Mouse (Mus musculus) kidney, adult 8-10 months (tissue): ENCODE results near the gene Ccdc153.

Source experiments
- DNase-seq, 2 experiments: peaks; one replicate each; pipeline ENCODE4 v3.0.0; 2022

Gene Ccdc153

DNA sequence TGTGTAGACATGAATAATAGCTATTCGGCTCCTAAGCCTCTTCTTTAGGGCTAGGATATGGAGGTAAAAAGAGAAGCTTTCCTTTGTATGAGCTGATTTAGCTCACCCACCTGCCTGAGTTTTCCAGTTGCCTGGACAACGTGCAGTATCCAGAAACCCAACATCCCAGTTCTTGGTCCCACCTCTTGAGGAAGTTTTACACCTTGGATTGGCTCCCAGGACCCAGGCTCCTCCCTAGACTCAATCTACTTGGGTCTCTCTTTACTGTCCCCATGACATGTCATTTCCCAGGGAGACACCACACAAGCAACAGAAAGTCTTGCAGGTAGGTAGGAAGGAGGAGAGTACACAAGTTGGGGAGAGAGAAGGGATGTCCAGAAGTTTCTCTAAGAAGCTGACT lies at the start of gene Ccdc153:
Gene Ccdc153 (plus strand): TSS at position 278 of the 400 bp plus-strand sequence.
- DNase-seq = no peak

DNA sequence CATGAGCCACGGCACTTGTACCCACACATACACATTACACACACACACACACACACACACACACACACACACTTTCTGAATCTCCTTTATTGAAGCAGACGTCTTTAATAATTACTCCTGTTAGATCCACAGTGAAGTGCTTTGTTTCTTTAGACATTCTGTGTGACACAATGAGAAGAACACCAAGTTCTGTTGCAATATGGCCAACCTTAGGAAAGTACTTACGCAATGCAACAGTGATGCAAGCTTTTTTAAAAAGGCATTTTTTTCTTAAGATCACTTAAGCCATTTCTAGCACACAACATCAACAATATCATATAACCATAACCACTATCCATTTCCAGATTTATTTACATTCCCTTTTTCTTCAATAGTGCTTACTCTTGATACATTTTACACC lies 49.3 kb upstream of the Ccdc153 start:
- DNase-seq = no peak

DNA sequence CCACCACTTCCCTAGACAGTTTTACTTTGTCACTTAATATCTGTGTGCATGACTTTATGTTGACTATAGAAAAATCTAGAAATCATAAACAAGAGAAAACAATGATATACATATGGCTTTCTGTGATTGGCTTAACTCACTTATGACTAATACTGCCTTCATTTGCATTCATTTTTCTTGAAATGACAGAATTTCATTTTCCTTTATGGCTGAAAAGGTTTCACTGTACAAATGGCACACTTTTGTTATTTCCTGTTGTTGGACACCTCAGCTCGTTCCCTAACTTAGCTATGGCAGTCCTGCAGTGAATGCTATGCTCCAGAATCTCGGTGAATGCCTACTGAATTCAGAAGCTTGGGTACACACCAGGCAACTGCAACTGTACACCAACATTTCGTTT lies 48.2 kb upstream of the Ccdc153 start:
- no peak for DNase-seq

DNA sequence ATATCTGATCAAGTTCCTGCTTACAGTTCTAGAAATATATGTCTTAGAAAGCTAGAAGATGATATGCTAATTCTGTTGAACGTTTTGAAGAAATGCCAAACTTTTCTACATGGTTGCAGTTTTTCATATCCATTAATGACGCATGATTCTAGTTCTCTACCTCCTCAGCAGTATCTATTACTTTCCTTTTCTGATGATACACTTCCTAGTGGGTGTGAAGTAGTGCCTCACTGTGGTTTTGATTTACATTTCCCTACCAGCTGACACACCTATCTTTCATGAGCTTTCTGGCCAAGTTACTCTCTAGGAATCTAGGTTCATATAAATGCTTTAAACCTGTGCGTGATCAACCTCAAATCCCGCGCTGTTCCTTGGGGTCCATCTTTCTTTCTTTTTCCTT lies 47.7 kb upstream of the Ccdc153 start:
- no peak for DNase-seq

DNA sequence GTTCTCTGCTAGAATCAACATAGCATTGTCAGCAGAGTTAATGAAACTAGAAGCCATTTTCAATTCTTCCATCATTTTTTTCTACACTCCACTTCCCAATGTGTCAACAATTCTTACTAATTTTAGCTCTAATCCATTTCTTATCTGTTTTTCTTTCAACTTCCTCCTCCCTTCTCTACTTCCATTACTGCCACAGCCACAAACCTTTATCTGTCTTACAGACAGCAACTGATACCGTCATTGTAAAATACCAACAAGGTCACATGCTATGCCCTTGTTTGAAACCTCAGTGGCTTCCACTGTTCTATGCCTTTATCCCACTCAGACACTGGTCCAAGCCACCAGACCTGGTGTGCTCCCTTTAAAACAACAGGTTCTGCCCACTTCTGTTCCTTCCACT lies 46.5 kb upstream of the Ccdc153 start:
- no peak for DNase-seq

DNA sequence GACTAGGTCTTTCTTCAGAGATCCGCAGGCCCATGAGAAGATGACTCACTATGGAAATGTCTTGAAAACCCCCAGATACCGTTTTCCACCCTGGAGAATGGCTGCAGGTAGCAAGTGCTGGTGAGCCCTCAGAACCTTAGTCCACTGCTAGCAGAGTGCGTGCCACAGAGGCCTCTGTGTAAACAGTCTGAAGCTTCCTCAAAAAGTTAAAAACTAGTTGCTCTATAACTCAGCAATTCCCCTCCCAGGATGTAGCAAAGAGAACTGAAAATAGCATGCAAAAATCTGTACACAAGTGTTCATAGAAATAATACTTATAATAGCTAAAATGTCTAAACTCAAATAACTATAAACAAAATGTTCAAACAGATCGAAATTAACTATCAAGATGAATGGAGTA lies 44.1 kb upstream of the Ccdc153 start:
- no peak for DNase-seq

DNA sequence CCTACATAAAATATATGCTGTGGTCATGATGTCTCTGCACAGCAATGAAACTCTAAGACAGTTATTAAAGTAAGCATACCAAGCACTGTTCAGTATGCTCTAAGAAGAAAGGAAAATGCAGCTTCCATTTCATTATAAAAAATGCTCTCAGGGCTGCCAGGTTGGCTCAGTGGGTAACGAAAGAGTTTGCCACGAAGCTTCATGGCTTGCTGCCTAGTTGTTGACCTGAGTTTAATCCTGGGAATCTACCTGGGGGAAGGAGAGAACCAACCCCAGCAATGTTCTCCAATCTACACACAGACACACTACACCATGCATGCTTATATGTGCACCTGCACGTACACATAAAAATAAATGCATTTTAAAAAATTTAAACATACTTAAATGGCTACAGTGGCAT lies 41.3 kb upstream of the Ccdc153 start:
- DNase-seq = no peak

DNA sequence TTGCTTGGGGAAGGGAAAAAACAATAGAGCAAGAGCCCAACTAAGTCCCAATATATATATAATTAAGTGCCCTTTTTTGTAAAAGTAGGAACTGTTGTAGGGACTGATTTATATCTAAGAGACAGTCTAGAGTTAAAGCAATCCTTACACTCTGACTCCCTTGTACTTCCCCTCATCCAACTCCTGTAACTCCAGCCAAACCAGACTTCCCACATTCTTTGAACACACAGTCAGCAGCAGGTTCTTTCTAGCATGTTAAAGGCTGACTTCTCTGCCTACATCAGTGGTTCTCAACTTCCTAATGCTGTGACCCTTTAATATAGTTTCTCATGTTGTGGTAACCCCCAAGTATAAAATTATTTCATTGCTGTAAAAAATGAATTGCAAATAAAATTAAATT lies 40.9 kb upstream of the Ccdc153 start:
- peak in 1 of 2 experiments; percentile 33 for DNase-seq

DNA sequence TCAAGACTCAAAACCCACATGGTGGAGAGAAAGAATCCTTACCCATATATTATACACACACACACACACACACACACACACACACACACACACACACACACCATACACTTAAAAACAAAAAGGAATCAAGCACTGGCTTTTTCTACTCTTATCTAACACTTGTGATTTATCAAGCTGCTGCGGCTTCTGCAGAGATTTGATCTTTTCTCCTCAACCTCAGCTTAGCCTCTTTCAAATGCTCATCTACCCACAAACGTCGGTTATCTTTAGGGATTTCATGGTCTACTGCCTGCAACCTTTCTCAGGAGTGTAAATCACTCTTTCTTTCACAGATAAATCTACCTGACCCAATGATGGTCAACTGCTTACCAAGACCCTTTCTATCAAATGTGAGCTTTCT lies 40.0 kb upstream of the Ccdc153 start:
- no peak for DNase-seq

DNA sequence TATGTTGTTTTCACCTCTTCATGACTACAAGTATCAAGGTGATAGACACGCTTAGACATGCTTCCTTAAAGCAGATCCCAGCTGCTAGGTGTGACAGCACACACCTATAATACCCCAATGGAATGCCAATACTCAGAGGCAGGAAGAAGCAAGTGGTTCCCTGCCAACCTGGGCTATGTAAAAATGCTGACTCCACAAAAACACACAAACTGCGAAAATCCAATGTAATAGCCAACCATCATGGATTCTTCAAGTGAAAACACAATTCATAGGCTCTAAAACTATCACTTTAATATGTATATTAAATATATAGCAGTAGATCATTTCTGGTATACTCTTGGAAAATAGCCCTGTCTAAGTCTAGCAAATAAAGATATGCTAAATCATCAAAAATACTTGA lies 32.6 kb upstream of the Ccdc153 start:
- no peak for DNase-seq

DNA sequence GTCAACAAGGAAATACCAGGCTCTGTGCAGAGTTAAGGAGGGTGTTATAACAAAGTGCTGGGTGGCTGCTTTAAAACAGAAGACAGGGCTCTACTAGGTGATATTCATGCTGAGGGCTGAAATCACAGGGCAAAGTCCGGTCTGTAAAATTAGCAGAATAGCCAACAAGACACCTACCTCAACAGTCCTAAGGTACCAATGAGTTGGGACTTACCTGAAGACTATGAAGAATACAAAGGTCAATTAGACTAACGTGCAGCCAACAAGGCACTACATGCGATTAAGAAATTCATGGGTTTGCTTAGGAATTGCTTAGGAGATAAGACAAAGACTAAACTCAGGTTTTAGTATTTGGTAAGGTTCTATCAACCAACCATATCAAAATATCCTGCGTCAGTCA lies 31.1 kb upstream of the Ccdc153 start:
- DNase-seq = peak in 1 of 2 experiments; percentile 11

DNA sequence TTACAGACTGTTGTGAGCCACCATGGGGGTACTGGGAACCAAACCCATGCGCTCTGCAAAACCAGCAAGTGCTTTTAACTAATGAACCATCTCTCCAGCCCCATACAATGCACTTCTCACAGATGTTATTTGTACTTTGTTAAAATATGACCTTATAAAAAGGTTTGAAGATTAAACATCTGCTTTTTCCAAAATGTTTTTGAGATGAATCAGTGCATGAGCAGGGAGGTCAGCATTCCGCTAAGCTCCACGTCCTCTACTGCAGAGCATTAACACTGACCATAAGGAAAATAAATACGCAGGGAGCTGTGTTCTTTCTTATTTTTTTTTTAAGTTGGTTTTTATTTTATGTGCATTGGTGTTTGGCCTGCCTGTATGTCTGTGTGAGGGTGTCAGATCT lies 28.1 kb upstream of the Ccdc153 start:
- DNase-seq = no peak

DNA sequence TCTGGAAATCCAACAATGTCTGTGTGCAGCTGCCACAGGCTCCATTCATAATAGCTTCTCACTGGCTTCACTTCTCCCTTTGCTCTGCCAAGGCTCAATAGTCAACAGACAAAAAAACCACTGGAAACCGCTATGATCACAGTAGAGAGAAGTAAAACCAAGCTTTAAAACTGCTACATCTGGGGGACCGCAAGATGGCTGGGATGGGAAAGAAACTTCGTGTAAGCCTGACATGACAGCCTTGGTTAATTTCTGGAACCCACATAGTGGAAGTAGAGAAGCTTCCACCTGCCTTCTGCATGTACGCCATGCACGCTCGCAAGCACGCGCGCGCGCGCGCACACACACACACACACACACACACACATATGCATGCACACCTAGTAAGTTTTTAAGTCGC lies 26.9 kb upstream of the Ccdc153 start:
- no peak for DNase-seq

DNA sequence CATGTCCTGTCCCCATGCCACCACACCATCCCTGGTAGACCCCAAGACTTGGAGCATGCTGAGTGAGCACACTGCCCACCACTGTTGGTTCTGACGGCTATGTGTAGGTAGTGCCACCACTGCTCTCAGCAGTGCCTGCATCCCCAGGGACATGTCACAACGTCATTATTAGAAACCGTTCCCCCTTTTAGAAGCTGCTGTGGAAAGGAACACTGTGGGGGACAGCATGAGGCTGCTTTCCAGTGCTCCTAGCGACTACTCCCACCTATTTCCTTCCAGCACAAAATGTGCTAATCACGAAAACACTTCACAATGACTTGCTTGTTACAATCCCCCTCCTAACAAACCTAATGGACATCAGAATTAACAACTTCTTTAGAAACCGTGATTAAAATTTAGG lies 14.5 kb upstream of the Ccdc153 start:
- no peak for DNase-seq

DNA sequence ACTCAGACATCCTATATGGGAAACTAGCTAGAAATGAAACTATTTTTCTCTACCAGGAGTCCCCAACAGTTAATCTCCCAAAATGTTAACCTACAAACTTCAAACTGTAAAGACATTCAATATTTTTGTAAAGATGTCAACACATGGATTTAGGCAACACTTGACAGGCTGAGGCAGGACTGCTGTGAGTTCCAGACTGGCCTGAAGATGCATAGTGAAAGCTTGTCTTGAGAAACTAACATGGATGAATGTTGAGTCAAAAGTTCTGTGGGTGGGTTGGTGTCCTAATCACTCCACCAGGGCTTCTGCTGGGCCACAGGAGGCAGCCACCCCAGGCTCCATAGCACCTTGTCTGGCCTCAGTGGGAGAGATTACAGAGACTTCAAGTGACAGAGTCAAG lies 8.9 kb upstream of the Ccdc153 start:
- DNase-seq = no peak

DNA sequence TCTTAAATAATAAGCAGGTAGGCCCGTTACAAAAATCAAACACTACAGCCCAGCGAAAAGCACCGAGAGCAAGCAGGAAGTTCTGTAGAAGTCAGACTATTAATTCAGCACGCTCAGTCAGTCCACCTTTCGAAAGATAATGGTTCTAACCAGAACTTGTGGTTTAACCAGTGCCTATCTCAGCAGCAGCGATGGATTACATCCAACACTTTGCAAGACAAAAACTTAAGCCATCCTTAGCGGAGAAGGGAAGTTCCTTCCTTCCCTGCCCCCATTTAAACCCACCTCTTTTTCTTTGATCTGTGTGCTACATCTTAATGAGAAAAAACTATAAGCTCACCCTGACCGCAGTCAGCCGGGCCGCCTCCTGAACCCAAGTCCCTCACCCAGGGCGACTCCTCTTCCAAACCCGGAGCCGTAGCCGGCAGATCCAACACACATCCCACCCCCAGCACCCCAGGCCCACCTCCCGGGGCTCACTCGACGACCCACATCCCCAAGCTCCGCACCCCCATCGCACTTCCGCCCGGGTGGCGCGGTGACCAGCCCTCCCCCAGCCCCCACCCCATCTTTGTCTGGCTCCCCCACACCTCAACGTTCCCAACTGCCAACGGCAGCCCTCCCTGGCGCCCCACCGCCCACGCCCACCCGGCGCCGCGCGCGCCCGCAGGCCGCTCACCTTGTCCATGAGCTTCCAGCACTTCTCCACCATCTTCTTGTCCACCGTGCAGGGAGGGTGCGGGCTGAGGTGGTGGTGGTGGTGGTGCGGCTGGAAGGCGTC lies 7.3 kb upstream of the Ccdc153 start:
- DNase-seq = no peak

DNA sequence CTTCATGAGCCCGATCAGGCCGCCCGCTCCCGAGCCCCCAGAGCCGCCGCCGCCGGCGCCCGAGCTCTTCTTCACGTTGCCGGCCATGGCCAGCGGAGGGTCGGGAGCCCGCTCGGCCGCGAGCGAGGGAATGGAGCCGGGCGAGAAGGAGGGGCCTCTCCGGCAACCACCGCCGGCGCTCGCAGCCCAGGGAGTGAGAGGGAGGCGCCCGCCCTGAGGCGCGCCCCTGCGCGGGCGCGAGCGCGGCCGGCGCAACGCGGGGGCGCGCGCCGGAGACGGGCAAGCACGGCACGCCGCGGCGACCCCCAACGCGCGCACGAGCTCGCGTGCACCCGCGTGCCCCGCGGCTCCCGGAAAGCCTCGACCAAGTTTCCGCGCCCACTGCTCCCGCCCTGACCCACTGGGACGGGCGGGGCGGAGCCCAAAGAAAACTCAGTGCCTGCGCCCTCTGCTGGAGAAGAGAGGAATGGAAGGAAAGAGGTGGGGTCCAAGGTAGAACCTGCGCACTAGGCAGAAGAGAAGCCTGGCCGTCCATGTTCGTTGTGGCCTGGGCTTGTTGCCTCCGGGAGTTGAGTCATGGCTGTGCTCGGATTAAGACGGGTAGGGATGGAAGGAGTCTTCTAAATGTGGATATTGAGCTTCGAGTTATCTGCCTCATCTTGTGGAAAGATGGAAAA lies 6.5 kb upstream of the Ccdc153 start, which contains the start of gene Cbl:
Gene Cbl (minus strand): TSS at position 248 of the 677 bp plus-strand sequence.
- DNase-seq = peak; percentile 97 to 99

DNA sequence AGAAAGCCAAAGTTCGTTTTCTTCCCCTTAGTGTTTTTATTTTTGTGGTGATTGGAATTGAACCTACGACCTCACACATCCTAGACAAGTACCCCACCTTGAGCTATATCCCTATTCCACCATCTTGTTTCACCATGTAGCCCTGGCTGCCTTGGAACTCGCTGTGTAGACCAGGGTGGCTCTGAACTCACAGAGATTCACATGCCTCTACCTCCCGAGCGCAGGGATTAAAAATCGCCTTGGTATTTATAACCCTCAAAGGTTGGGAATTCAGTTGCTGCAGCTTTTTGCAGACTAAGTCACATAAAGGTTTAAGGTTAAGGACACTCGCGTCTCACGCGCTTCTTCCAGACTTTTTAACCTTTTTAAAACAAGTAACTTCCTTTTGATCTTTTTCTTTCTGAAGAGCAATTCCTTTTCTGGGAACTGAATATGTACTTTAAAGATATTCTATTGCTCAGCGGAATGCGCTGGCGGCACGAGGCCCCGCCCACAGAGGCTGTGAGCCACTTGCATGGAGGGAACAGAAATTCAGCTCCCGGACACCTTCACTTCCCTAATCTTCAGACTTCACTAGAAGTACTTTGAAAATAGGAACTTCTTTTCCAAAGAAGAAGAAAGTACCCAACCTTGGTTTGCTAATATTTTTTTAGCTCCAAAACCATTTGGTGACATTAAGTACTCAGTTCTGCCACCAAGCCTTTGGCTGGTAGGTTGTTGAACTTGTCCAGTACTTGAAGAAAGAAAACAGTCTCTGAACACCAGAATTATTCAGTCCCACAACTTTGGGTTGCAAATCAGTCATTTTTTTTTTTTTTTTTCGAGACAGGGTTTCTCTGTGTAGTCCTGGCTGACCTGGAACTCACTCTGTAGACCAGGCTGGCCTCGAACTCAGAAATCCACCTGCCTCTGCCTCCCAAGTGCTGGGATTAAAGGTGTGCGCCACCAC lies 5.7 kb upstream of the Ccdc153 start:
- DNase-seq = peak; percentile 45 to 62

DNA sequence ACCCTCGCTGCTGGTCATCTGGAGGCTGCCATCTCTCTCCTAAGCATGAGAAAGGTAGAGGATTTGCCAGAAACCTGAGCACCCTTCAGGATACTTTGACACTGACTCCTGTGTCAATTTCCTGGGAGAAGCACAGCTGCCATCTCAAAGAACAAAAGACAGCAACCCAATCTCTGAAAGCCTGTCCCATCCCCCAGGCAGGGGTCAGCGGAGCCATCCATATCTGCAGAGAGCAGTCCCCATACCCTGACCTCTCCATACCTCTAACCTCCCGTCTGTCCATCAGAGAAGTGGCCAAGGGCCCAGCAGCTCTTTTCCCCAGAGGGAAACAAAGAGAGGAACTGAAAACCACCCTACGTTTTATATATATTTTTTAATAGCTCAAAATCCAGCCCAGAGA lies 3.9 kb upstream of the Ccdc153 start:
- DNase-seq = no peak

DNA sequence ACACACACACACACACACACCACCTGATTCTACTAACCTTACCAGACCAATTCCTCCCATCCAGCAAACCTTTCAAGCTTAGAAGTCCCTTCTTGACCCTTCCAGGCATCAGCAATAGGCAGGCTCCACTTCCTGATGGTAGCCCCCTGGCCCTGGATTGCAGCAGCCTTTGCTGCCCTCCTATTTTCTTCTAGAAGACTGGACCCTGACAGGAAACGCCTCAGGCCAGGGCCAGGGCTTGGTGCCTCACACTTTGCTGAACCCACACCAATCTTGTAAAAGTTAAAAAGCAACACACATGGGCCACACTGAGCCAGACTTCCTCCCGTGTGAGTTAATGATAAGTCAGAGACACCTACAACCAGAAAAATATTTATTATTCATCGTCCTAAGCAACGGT lies 3.3 kb upstream of the Ccdc153 start:
- DNase-seq = peak; percentile 57 to 65

DNA sequence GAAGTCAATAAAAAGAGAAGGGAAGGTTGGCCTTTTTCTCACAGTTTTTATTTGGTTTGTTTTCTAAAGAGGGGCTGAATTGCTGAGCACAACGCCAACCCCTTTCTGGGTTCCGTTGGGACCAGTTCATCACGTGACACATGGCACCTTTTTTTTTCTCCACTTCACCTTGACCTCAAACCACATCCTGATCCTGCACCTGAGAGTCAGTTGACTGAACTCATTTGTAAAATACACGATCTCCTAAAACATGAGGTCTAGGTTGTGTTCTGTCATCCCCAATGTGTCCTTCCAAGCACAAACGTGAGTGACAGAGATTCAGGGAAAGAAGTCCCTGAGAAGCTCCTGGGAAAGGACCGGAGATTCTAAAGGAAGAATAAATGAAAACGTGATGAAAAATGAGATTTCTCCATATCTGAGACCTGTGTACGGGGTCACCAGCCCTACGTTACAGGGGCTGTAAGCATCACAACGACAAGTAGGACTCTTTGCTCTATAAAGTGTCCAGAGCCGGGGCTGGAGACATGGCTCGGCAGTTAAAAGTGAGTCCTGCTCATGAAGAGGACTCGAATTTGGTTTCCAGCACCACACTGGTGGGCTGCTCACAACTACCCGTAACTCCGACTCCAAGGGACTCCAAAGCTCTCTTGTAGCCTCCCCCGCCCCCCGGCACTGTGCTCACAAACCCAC lies 1.8 kb upstream of the Ccdc153 start:
- DNase-seq = no peak

DNA sequence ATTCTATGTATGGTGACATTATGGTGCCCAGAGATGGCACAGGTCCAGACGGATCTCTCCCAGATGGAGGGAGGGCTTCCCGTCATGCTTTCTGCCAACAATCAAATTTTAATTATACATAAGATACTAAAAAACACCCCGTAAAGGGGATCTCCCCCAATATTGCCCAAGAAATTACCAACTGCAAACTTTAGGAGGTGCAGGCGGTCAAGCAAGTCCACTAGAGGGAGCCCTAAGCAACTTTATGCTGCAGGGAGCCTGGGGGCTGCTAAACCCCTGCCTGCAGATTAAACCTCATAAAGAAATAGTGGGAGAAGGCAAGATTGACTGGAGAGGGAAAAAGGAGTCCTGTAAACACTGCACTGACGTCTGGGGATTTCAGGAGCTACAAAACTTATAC lies 1.0 kb upstream of the Ccdc153 start:
- DNase-seq = peak in 1 of 2 experiments; percentile 50

DNA sequence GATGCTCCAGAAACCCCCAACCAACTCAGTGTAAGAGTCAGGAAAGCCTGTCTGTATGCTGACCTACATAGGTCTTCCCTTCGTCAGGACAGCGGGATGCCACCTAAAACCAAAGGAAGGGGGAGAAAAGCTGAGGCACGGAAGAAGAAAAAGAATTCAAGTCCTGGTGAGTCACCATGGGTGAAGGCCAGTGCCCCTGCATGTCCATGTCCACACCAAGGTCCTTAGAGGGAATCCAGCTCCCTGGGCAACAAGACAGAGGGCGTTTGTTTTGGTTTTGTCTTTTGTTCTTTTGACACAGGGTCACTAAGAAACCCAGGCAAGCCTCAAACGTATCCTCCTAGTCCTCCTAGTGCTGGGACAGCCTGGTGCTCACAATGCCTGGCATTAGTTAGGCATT lies 435 bp downstream of the Ccdc153 start:
- no peak for DNase-seq
